Mouse (Mus musculus): ENCODE data around the gene Rgr.

- TF ChIP-seq EP300 (IDR thresholded peaks at IDR 0.05; ENCODE audit: low read depth) = no peak
- TF ChIP-seq CTCF (IDR thresholded peaks at IDR 0.05; ENCODE audit: low read depth) = no peak
These were observed 21.4 kb downstream of the Rgr start for GRCm38 (mm10) chr14:37027248-37027933.
